Mouse (Mus musculus) liver, embryonic 14.5 days (tissue): ENCODE data around the gene Pawr. TPM values are rescaled to one million over a fixed set of nuclear protein-coding genes. Genes with fewer than 3 reads are reported as not detected.

ENCODE experiments used
- ATAC-seq: fragments of 200-750 bp; cut with Nextera tagmentation; 2 replicates; pipeline ENCODE4 v1.8.0; 2017; ENCODE audit warnings: moderate number of reproducible peaks, mild to moderate bottlenecking, moderate library complexity; ENCODE audit not compliant: insufficient read depth
- DNase-seq, 3 experiments: peaks; one replicate each; pipeline ENCODE4 v3.0.0-alpha.2; 2012 to 2013; ENCODE audit warnings: low read depth in 3 of 3, low spot score in 3 of 3
- H3K27ac ChIP-seq: fragments of 300-500 bp; sonication (generic); 2 replicates; pipeline ENCODE4 v1.5.1; 2014; ENCODE audit warnings: moderate library complexity, mild to moderate bottlenecking, control low read depth, inconsistent platforms
- H3K27me3 ChIP-seq: fragments of 300-500 bp; sonication (generic); 2 replicates; pipeline ENCODE4 v1.6.1; 2014; ENCODE audit warnings: mild to moderate bottlenecking, low read length, moderate library complexity; ENCODE audit not compliant: control insufficient read depth, insufficient read depth
- H3K36me3 ChIP-seq: fragments of 300-500 bp; sonication (generic); replicated peaks from 2 replicates; pipeline ENCODE4 v1.6.1; 2014; ENCODE audit warnings: low read depth; ENCODE audit not compliant: control insufficient read depth, insufficient read depth
- H3K4me1 ChIP-seq, 2 experiments: fragments of 200-500 bp in 1 of 2; fragments of 300-500 bp in 1 of 2; sonication (generic) in 1 of 2; replicated peaks; 2 replicates each; pipeline ENCODE4 v1.6.1; 2012 to 2014; ENCODE audit warnings: antibody characterized with exemption in 1 of 2, inconsistent platforms in 1 of 2, low read length in 1 of 2; ENCODE audit not compliant: control insufficient read depth in 2 of 2, insufficient read depth in 2 of 2
- H3K4me2 ChIP-seq: fragments of 300-500 bp; sonication (generic); 2 replicates; pipeline ENCODE4 v1.6.1; 2014; ENCODE audit warnings: low read depth, mild to moderate bottlenecking, control low read depth, moderate library complexity
- H3K4me3 ChIP-seq, 2 experiments: fragments of 200-500 bp in 1 of 2; fragments of 300-500 bp in 1 of 2; sonication (generic) in 1 of 2; 2 replicates each; pipeline ENCODE4 v1.5.1; 2012 to 2014; ENCODE audit warnings: low read depth in 2 of 2, low read length in 2 of 2, mild to moderate bottlenecking in 2 of 2, control low read depth in 1 of 2, inconsistent platforms in 1 of 2, moderate library complexity in 1 of 2; ENCODE audit not compliant: insufficient read depth in 1 of 2
- H3K9ac ChIP-seq: fragments of 300-500 bp; sonication (generic); replicated peaks from 2 replicates; pipeline ENCODE4 v1.6.1; 2014; ENCODE audit warnings: mild to moderate bottlenecking, control low read depth, moderate library complexity
- H3K9me3 ChIP-seq: fragments of 300-500 bp; sonication (generic); 2 replicates; pipeline ENCODE4 v1.6.1; 2016; ENCODE audit warnings: low read length, mixed read lengths; ENCODE audit not compliant: control insufficient read depth
- CTCF ChIP-seq: IDR thresholded peaks from 2 replicates; pipeline ENCODE4 v1.5.1; 2016; ENCODE audit warnings: antibody characterized with exemption, low read depth, control low read depth
- EP300 ChIP-seq: IDR thresholded peaks from 2 replicates; pipeline ENCODE4 v1.6.1; 2016; ENCODE audit warnings: antibody characterized with exemption, low read depth
- WGBS: fragments of 180-500 bp; shearing (Covaris S2); extraction: QIAGEN DNeasy Blood & Tissue Kit; methylation state at CpG from one replicate; pipeline ENCODE4 v1.1.7; 2014; ENCODE audit not compliant: insufficient replicate concordance; 5-methylcytosine and 5-hydroxymethylcytosine counted together
- polyA plus RNA-seq, 2 experiments: library from polyadenylated mRNA; depleted of rRNA in 1 of 2; stranded (reverse) in 1 of 2; unstranded in 1 of 2; fragments of >200 nt; fragmentation: Nextera tagmentation in 1 of 2; extraction: Ambion mirVana in 1 of 2; gene quantifications; 2 replicates each; pipeline versions ENCODE4 v1.2.1 to v1.2.3; 2012 to 2014

Gene Pawr
- polyA plus RNA-seq, 2 experiments = 3.7 to 4.4 TPM

DNA sequence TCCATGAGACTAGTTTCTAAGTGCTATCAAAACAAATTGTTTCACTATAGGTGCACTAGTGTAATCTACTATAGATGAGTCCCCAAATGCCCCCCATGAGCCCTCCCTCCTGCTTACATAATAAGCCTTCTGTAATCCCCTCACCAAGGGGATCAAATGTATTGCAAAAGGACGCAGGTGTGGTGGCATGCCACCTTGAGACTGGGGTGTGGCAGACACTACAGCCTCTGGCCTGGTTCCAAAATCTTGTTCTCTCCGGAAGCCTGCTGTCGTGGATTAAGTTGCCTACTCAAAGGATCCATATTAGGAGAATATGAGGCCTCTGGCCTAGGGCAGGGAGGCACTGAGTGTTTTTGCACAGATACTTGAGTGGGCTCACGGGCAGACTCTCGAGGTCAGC lies 76.1 kb downstream of the Pawr start:
- Histone ChIP-seq H3K27ac (no peak overlapping the region), H3K9me3 (no peaks in the 10 kb centered on the region), H3K9ac (no peak overlapping the region), H3K4me2 (peak overlapping the region; percentile 3; the same call in 1 of the 2 replicates), H3K27me3 (no peaks in the 10 kb centered on the region), H3K4me1 (peaks cover 0 to 10% of the 10 kb centered on the region in 2 experiments; a peak in 2 of 4 replicates), H3K4me3 (no peak overlapping the region), H3K36me3 (no peaks in the 10 kb centered on the region)
- WGBS = 65% methylated on average over 5 of the region's 5 CpGs
- no peak for ATAC-seq
- TF ChIP-seq EP300 (no peak), CTCF (no peak)
- DNase-seq = no peak

DNA sequence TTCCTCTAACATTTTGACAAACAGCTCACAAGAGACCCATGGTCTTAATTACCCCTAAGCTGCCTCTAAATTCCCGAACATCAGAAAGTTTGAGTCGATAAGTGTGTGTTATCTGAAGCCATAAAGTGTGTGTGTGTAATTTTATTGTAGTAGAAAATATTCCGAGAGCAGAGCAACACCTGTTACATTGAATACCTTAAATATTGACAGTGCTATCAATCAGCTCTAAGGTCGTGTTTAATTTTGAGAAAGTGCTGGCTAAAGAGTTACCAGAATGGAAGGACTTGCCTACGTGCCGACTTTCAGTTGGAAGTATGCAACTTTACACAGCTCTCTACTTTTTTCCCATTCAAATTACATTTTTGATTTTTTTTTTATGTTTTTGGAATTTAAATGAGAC lies 76.5 kb downstream of the Pawr start:
- ATAC-seq (no peak), DNase-seq (no peak)
- 60% methylated on average over 6 of the region's 6 CpGs for WGBS
- Histone ChIP-seq H3K9me3 (no peaks in the 10 kb centered on the region), H3K36me3 (no peaks in the 10 kb centered on the region), H3K4me2 (peak overlapping the region; percentile 3; the same call in 1 of the 2 replicates), H3K4me1 (peaks cover 0 to 10% of the 10 kb centered on the region in 2 experiments; a peak in 2 of 4 replicates), H3K27me3 (no peaks in the 10 kb centered on the region), H3K4me3 (no peak overlapping the region), H3K9ac (no peak overlapping the region), H3K27ac (no peak overlapping the region)
- TF ChIP-seq EP300 (no peak), CTCF (no peak)

- 70% methylated on average over 6 of the region's 6 CpGs for WGBS
- H3K4me2 ChIP-seq = no peak overlapping the region
These were observed 77.1 kb downstream of the Pawr start for GRCm38 (mm10) chr10:108408986-108409385.

GRCm38 (mm10) chr10:108409529-108409928 lies 77.6 kb downstream of the Pawr start:
- WGBS = 79% methylated on average over 6 of the region's 6 CpGs
- no peak overlapping the region for H3K4me3 ChIP-seq
- H3K27me3 ChIP-seq = no peaks in the 10 kb centered on the region
- H3K27ac ChIP-seq = no peak overlapping the region
- ATAC-seq (no peak), DNase-seq (no peak)
- no peak for TF ChIP-seq EP300
- no peak for TF ChIP-seq CTCF
- no peak overlapping the region for H3K9ac ChIP-seq
- H3K9me3 ChIP-seq = no peaks in the 10 kb centered on the region
- no peak overlapping the region for H3K4me2 ChIP-seq
- peaks cover 0 to 6% of the 10 kb centered on the region in 2 experiments; a peak in 2 of 4 replicates for H3K4me1 ChIP-seq
- H3K36me3 ChIP-seq = no peaks in the 10 kb centered on the region

More at GRCm38 (mm10) chr10:108408986-108409385, 77.1 kb downstream of the Pawr start:
- H3K4me1 ChIP-seq = peaks cover 0 to 6% of the 10 kb centered on the region in 2 experiments; a peak in 2 of 4 replicates
- H3K4me3 ChIP-seq = no peak overlapping the region
- no peak overlapping the region for H3K9ac ChIP-seq
- H3K9me3 ChIP-seq = no peaks in the 10 kb centered on the region
- no peak for TF ChIP-seq CTCF
- no peak for TF ChIP-seq EP300
- H3K36me3 ChIP-seq = no peaks in the 10 kb centered on the region
- no peak for ATAC-seq
- H3K27me3 ChIP-seq = no peaks in the 10 kb centered on the region
- H3K27ac ChIP-seq = no peak overlapping the region
- DNase-seq = no peak

- no peaks in the 10 kb centered on the region for H3K27me3 ChIP-seq
- DNase-seq = no peak
- ATAC-seq = 0 out of 2 replicates have a peak, but pooled peaks have one; percentile 11
- TF ChIP-seq CTCF (no peak), EP300 (no peak)
- H3K4me2 ChIP-seq = no peak overlapping the region
- no peak overlapping the region for H3K9ac ChIP-seq
- no peaks in the 10 kb centered on the region for H3K9me3 ChIP-seq
- H3K36me3 ChIP-seq = no peaks in the 10 kb centered on the region; the same call in 1 of the 2 replicates
- H3K4me1 ChIP-seq = no peaks in the 10 kb centered on the region
- no peak overlapping the region for H3K4me3 ChIP-seq
- no peak overlapping the region for H3K27ac ChIP-seq
- 80% methylated on average over 14 of the region's 14 CpGs for WGBS
These were observed 83.2 kb downstream of the Pawr start for GRCm38 (mm10) chr10:108414936-108415635.
